Comparison of ENCODE assay signal across 9 mouse cellular contexts in genomic region chr2:168904188-168904587, GRCm38 (mm10). TPM values are rescaled to one million over a fixed set of nuclear protein-coding genes. Genes with fewer than 3 reads are reported as not detected.
A peak's percentile ranks its signal among the peaks of the same experiment; 100 is the strongest.
DNase-seq lines count a peak whose midpoint lies in the region; ATAC-seq lines count a peak whose summit lies in the region.
"Had no signal": no experiment of that assay in that cellular context is flagged by ENCODE, and none has a peak within 500 bp of the region (broad histone marks: within the 10 kb centered on the region; RNA-seq: fewer than 3 reads in every experiment).

No protein-coding gene starts in this region.

- DNase-seq in hindbrain, embryonic 11.5 days (ENCODE audit: low spot score): peak; percentile 83
- peak; percentile 82 for DNase-seq in CD4-positive, CD25-positive, alpha-beta regulatory T cell, adult 2 months (ENCODE audit: low read depth, low spot score)
- peak; percentile 41 for DNase-seq in adrenal gland, postnatal 25 days
- DNase-seq in embryonic facial prominence, embryonic 14.5 days (ENCODE audit: low spot score): peak; percentile 70
- DNase-seq in testis, postnatal 10 days (ENCODE audit: low spot score): peak; percentile 57

- no peak overlapping the region for H3K4me2 ChIP-seq in hindbrain, embryonic 11.5 days (replicated peaks; ENCODE audit: low read depth, low read length)
- no peak overlapping the region for H3K4me2 ChIP-seq in hindbrain, embryonic 12.5 days (replicated peaks)
- no peak overlapping the region for H3K4me2 ChIP-seq in embryonic facial prominence, embryonic 14.5 days (ENCODE audit: low read depth, low read length)
- no peak overlapping the region for H3K4me2 ChIP-seq in kidney, embryonic 14.5 days (replicated peaks; ENCODE audit: low read depth, low read length)

- H3K9me3 ChIP-seq in hindbrain, embryonic 11.5 days (ENCODE audit: control insufficient read depth, low read length): no peaks in the 10 kb centered on the region
- H3K9me3 ChIP-seq in hindbrain, embryonic 12.5 days (replicated peaks): no peaks in the 10 kb centered on the region
- H3K9me3 ChIP-seq in embryonic facial prominence, embryonic 14.5 days (ENCODE audit: control insufficient read depth, low read length): no peaks in the 10 kb centered on the region
- H3K9me3 ChIP-seq in kidney, embryonic 14.5 days (ENCODE audit: control insufficient read depth, low read length): no peaks in the 10 kb centered on the region
- peaks cover 7% of the 10 kb centered on the region; the same call in 1 of the 2 replicates for H3K9me3 ChIP-seq in megakaryocyte, embryonic 14.5 days

- 16% methylated on average over 9 of the region's 9 CpGs for WGBS in hindbrain, embryonic 11.5 days
- WGBS in hindbrain, embryonic 12.5 days: 15% methylated on average over 9 of the region's 9 CpGs
- 16% methylated on average over 9 of the region's 9 CpGs for WGBS in embryonic facial prominence, embryonic 14.5 days
- 16% methylated on average over 9 of the region's 9 CpGs for WGBS in kidney, embryonic 14.5 days

- no peak for ATAC-seq in hindbrain, embryonic 11.5 days (ENCODE audit: low FRiP score)
- ATAC-seq in hindbrain, embryonic 12.5 days (ENCODE audit: low FRiP score): no peak
- ATAC-seq in embryonic facial prominence, embryonic 14.5 days (ENCODE audit: low read depth): peak; percentile 70; the same call in 1 of the 2 replicates
- ATAC-seq in kidney, embryonic 14.5 days (ENCODE audit: low FRiP score, low TSS enrichment): peak; percentile 72; the same call in 1 of the 2 replicates

- no peak overlapping the region for H3K4me3 ChIP-seq in hindbrain, embryonic 11.5 days (ENCODE audit: low read depth, low read length)
- H3K4me3 ChIP-seq in hindbrain, embryonic 12.5 days: no peak overlapping the region
- H3K4me3 ChIP-seq in embryonic facial prominence, embryonic 14.5 days (ENCODE audit: low read depth, low read length): no peak overlapping the region
- H3K4me3 ChIP-seq in kidney, embryonic 14.5 days (ENCODE audit: low read length): no peak overlapping the region
- H3K4me3 ChIP-seq in megakaryocyte, embryonic 14.5 days (replicated peaks): peak overlapping the region; percentile 82
- H3K4me3 ChIP-seq: erythroblast, embryonic 14.5 days had no signal

- H3K9ac ChIP-seq in hindbrain, embryonic 11.5 days (ENCODE audit: low read depth, low read length): no peak overlapping the region
- no peak overlapping the region for H3K9ac ChIP-seq in hindbrain, embryonic 12.5 days
- H3K9ac ChIP-seq in embryonic facial prominence, embryonic 14.5 days (ENCODE audit: low read depth, low read length): no peak overlapping the region
- H3K9ac ChIP-seq in kidney, embryonic 14.5 days (ENCODE audit: low read depth, low read length): no peak overlapping the region

- no peaks in the 10 kb centered on the region for H3K27me3 ChIP-seq in hindbrain, embryonic 11.5 days (ENCODE audit: control insufficient read depth, insufficient read depth, low read length)
- peaks cover 3% of the 10 kb centered on the region; the same call in 1 of the 2 replicates for H3K27me3 ChIP-seq in hindbrain, embryonic 12.5 days
- no peaks in the 10 kb centered on the region for H3K27me3 ChIP-seq in embryonic facial prominence, embryonic 14.5 days (replicated peaks; ENCODE audit: control insufficient read depth, insufficient read depth, low read length)
- H3K27me3 ChIP-seq in kidney, embryonic 14.5 days (ENCODE audit: control insufficient read depth, insufficient read depth, low read length): no peaks in the 10 kb centered on the region
- H3K27me3 ChIP-seq in megakaryocyte, embryonic 14.5 days (replicated peaks): peaks cover 17% of the 10 kb centered on the region

- no peaks in the 10 kb centered on the region for H3K36me3 ChIP-seq in hindbrain, embryonic 11.5 days (ENCODE audit: control insufficient read depth, insufficient read depth, low read length)
- no peaks in the 10 kb centered on the region for H3K36me3 ChIP-seq in hindbrain, embryonic 12.5 days
- no peaks in the 10 kb centered on the region for H3K36me3 ChIP-seq in embryonic facial prominence, embryonic 14.5 days (ENCODE audit: control insufficient read depth, insufficient read depth, low read length)
- no peaks in the 10 kb centered on the region for H3K36me3 ChIP-seq in kidney, embryonic 14.5 days (ENCODE audit: control insufficient read depth, insufficient read depth, low read length)
- H3K36me3 ChIP-seq in megakaryocyte, embryonic 14.5 days (replicated peaks; ENCODE audit: low read length): no peaks in the 10 kb centered on the region

- H3K27ac ChIP-seq in hindbrain, embryonic 11.5 days (ENCODE audit: low read depth, low read length): no peak overlapping the region
- H3K27ac ChIP-seq in hindbrain, embryonic 12.5 days: no peak overlapping the region
- no peak overlapping the region for H3K27ac ChIP-seq in embryonic facial prominence, embryonic 14.5 days (replicated peaks; ENCODE audit: low read depth, low read length)
- H3K27ac ChIP-seq in kidney, embryonic 14.5 days (ENCODE audit: low read depth, low read length): no peak overlapping the region

- H3K4me1 ChIP-seq in hindbrain, embryonic 11.5 days (replicated peaks; ENCODE audit: control insufficient read depth, insufficient read depth, low read length): 0 out of 2 replicates have a peak, but pooled peaks cover 2% of the 10 kb centered on the region
- H3K4me1 ChIP-seq in hindbrain, embryonic 12.5 days: peaks cover 12% of the 10 kb centered on the region
- peaks cover 5% of the 10 kb centered on the region; the same call in 1 of the 2 replicates for H3K4me1 ChIP-seq in embryonic facial prominence, embryonic 14.5 days (ENCODE audit: control insufficient read depth, insufficient read depth, low read length)
- no peaks in the 10 kb centered on the region for H3K4me1 ChIP-seq in kidney, embryonic 14.5 days (ENCODE audit: control insufficient read depth, insufficient read depth, low read length)
- peaks cover 13% of the 10 kb centered on the region for H3K4me1 ChIP-seq in megakaryocyte, embryonic 14.5 days

RNA-seq across cellular contexts. Expression of gene Zfp64, which starts 51.2 kb away (rescaled TPM):
- polyA plus RNA-seq in hindbrain, embryonic 11.5 days (2014; fragmentation: Nextera tagmentation; extraction: Ambion mirVana): 34.7 and 37.4 TPM in 2 replicates
- polyA plus RNA-seq in hindbrain, embryonic 12.5 days (2016; fragmentation: Nextera tagmentation; extraction: Ambion mirVana): 37.7 and 39.0 TPM in 2 replicates
- total RNA-seq in adrenal gland, postnatal 25 days (2021): 21.6 and 22.8 TPM in 2 replicates
- polyA plus RNA-seq in embryonic facial prominence, embryonic 14.5 days (2014; fragmentation: Nextera tagmentation; extraction: Ambion mirVana): 39.0 and 41.9 TPM in 2 replicates
- 23.0 and 27.8 TPM in 2 replicates for polyA plus RNA-seq in kidney, embryonic 14.5 days (2014; fragmentation: Nextera tagmentation; extraction: Ambion mirVana)
- polyA plus RNA-seq in megakaryocyte, embryonic 14.5 days (2012; ENCODE audit: insufficient read depth, low replicate concordance): 32.8 and 46.8 TPM in 2 replicates

Comparison
In these comparisons a context has a peak if more than half of its experiments do, and no peak if none do; other contexts are left out.
1. ATAC-seq: peak in embryonic facial prominence, embryonic 14.5 days (single experiment) and kidney, embryonic 14.5 days (single experiment); none in hindbrain, embryonic 11.5 days (single experiment) and hindbrain, embryonic 12.5 days (single experiment).
2. Peak in every context shown above with its lines, with median percentiles within 50 percentile points of each other: DNase-seq.